Mouse (Mus musculus) monocyte, adult 5-6 weeks (primary cell): ENCODE measurements at regions not wholly inside any gene's neighbourhood (a gene's known extent, or its start where the extent isn't known, plus 50 kb on each side); places are given as distances from the start of the nearest gene placed in this dataset.

Experiments
- ATAC-seq: fragments of 153-309, 156-312 bp; replicated peaks from 2 replicates; pipeline ENCODE4 v1.8.0; 2017; ENCODE audit warnings: mild to moderate bottlenecking; ENCODE audit not compliant: low TSS enrichment, insufficient number of reproducible peaks, severe bottlenecking, poor library complexity, low FRiP score

GRCm38 (mm10) chr1:75866556-75866955 is 320.5 kb downstream of the Slc4a3 start:
- ATAC-seq: no peak

GRCm38 (mm10) chr1:75869414-75869813 is 323.3 kb downstream of the Slc4a3 start:
- ATAC-seq: no peak

- ATAC-seq: no peak
These were observed 323.8 kb downstream of the Slc4a3 start for GRCm38 (mm10) chr1:75869846-75870245.

GRCm38 (mm10) chr1:75873911-75874310 is 327.8 kb downstream of the Slc4a3 start:
- no peak for ATAC-seq

GRCm38 (mm10) chr1:75877209-75877608 is 331.1 kb downstream of the Slc4a3 start:
- no peak for ATAC-seq

GRCm38 (mm10) chr1:75885632-75886031 is 339.6 kb downstream of the Slc4a3 start:
- ATAC-seq: no peak

- no peak for ATAC-seq
These were observed 342.6 kb downstream of the Slc4a3 start for GRCm38 (mm10) chr1:75888499-75889208.

GRCm38 (mm10) chr1:75889847-75890591 is 344.0 kb downstream of the Slc4a3 start:
- no peak for ATAC-seq

- no peak for ATAC-seq
These were observed 344.7 kb downstream of the Slc4a3 start for GRCm38 (mm10) chr1:75890636-75891276.

GRCm38 (mm10) chr1:75895550-75895949 is 349.5 kb downstream of the Slc4a3 start:
- ATAC-seq: no peak

- no peak for ATAC-seq
These were observed 355.1 kb downstream of the Slc4a3 start for GRCm38 (mm10) chr1:75901146-75901545.

- ATAC-seq: no peak
These were observed 359.8 kb downstream of the Slc4a3 start for GRCm38 (mm10) chr1:75905699-75906470.

- no peak for ATAC-seq
These were observed 369.2 kb downstream of the Slc4a3 start for GRCm38 (mm10) chr1:75915311-75915710.

GRCm38 (mm10) chr1:75916181-75916580 is 370.1 kb downstream of the Slc4a3 start:
- ATAC-seq: no peak

- ATAC-seq: no peak
These were observed 373.1 kb downstream of the Slc4a3 start for GRCm38 (mm10) chr1:75919134-75919533.

- ATAC-seq: no peak
These were observed 379.0 kb downstream of the Slc4a3 start for GRCm38 (mm10) chr1:75925046-75925445.

- no peak for ATAC-seq
These were observed 379.7 kb downstream of the Slc4a3 start for GRCm38 (mm10) chr1:75925802-75926201.

GRCm38 (mm10) chr1:75931852-75932251 is 385.8 kb downstream of the Slc4a3 start:
- no peak for ATAC-seq

GRCm38 (mm10) chr1:75933831-75934230 is 387.8 kb downstream of the Slc4a3 start:
- no peak for ATAC-seq
